Mouse (Mus musculus) liver, adult 2 months (tissue): ENCODE results near the gene Hoxa3. TPM values are rescaled to one million over a fixed set of nuclear protein-coding genes. Genes with fewer than 3 reads are reported as not detected.

Source experiments
- DNase-seq: peaks from one replicate; pipeline ENCODE4 v3.0.0-alpha.2; 2011; ENCODE audit warnings: low read depth, low spot score; ENCODE audit errors: extremely low read depth
- H3K27ac ChIP-seq: fragments of 200-500 bp; replicated peaks from 2 replicates; pipeline ENCODE4 v1.5.1; 2012; ENCODE audit warnings: low read depth, mild to moderate bottlenecking, control low read depth, inconsistent platforms, low read length; ENCODE audit not compliant: insufficient read depth
- H3K27me3 ChIP-seq: fragments of 200-500 bp; 2 replicates; pipeline ENCODE4 v1.6.1; 2012; ENCODE audit warnings: mild to moderate bottlenecking, moderate library complexity, low read length, inconsistent platforms; ENCODE audit not compliant: control insufficient read depth, insufficient read depth
- H3K36me3 ChIP-seq: fragments of 200-500 bp; 2 replicates; pipeline ENCODE4 v1.6.1; 2012; ENCODE audit warnings: low read length, inconsistent platforms; ENCODE audit not compliant: control insufficient read depth, insufficient read depth
- H3K4me1 ChIP-seq: fragments of 200-500 bp; 2 replicates; pipeline ENCODE4 v1.6.1; 2011; ENCODE audit warnings: low read length; ENCODE audit not compliant: control insufficient read depth, insufficient read depth
- H3K4me3 ChIP-seq: fragments of 200-500 bp; 2 replicates; pipeline ENCODE4 v1.5.1; 2011; ENCODE audit warnings: low read depth, mild to moderate bottlenecking, control low read depth, low read length, moderate library complexity; ENCODE audit not compliant: insufficient read depth
- H3K79me2 ChIP-seq: fragments of 200-500 bp; 2 replicates; pipeline ENCODE4 v1.6.1; 2012; ENCODE audit warnings: inconsistent platforms, mild to moderate bottlenecking, low read length, moderate library complexity; ENCODE audit not compliant: control insufficient read depth, insufficient read depth
- H3K9ac ChIP-seq: fragments of 200-500 bp; 2 replicates; pipeline ENCODE4 v1.6.1; 2012; ENCODE audit warnings: low read depth, mild to moderate bottlenecking, control low read depth, inconsistent platforms, low read length
- CTCF ChIP-seq: fragments of 200-500 bp; IDR thresholded peaks from 2 replicates; pipeline ENCODE4 v1.5.1; 2011; ENCODE audit warnings: low read depth, low read length, control low read depth
- POLR2A ChIP-seq: fragments of 200-500 bp; IDR thresholded peaks from 2 replicates; pipeline ENCODE4 v1.6.1; 2011; ENCODE audit warnings: low read length, control low read depth; ENCODE audit not compliant: insufficient read depth; ENCODE audit errors: extremely low read depth
- WGBS: fragments of 180-500 bp; shearing (Covaris S2); methylation state at CpG from one replicate; pipeline ENCODE4 v1.1.7; 2018; 5-methylcytosine and 5-hydroxymethylcytosine counted together
- polyA plus RNA-seq: library from polyadenylated mRNA; depleted of rRNA; stranded (reverse); fragments of >200 nt; gene quantifications from 2 replicates; pipeline ENCODE4 v1.2.3, GENCODE M21; 2012
- total RNA-seq: library from RNA; depleted of rRNA; stranded (reverse); fragments of >200 nt; gene quantifications from 2 replicates; pipeline ENCODE4 v1.2.3, GENCODE M21; 2014

The Hoxa3 gene
- total and polyA plus RNA-seq, 2 experiments: 0.09 to 0.20 TPM

DNA sequence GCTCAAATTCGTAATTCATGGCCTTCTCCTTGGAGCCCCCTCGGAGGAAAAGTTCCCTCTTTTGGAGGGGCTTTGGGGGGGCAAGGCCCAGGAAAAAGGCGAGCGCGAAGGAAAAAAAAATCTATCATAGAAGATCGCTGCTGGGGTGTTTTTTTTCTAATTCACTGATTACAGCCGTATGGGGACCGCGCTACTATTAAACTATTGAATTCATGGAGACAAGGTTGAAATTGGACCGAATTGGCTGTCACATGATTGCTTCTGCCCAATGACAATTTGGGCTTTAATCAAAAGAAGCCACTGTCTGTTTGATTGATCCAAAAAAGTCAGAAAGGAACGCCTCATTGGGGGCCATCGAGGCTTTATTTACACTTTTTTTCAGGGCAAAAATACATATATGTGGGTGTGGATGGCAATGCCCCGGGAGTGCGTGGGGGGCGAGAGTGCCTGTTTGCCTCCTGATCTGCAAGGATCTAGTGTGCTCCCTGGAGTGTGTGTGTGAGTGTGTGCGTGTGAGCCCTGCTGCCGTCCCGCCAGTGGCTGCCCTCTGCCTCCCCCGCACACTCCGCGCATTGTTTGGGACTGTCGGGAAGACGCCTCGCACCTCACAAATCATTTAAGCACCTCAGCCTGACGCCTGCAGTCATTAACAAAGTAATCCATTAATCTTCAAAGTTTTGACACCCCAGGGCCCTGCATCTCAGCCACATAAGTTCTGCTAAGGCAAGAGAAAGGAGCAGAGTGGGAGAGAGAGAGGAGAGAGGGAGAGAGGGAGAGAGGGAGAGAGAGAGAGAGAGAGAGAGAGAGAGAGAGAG, 48.3 kb downstream of the Hoxa3 start, which contains the start of gene Hoxa2:
Gene Hoxa2 (minus strand): TSS at position 206 of the 815 bp plus-strand sequence.
- no peak for DNase-seq
- no peaks in the 10 kb centered on the region for H3K36me3 ChIP-seq

DNA sequence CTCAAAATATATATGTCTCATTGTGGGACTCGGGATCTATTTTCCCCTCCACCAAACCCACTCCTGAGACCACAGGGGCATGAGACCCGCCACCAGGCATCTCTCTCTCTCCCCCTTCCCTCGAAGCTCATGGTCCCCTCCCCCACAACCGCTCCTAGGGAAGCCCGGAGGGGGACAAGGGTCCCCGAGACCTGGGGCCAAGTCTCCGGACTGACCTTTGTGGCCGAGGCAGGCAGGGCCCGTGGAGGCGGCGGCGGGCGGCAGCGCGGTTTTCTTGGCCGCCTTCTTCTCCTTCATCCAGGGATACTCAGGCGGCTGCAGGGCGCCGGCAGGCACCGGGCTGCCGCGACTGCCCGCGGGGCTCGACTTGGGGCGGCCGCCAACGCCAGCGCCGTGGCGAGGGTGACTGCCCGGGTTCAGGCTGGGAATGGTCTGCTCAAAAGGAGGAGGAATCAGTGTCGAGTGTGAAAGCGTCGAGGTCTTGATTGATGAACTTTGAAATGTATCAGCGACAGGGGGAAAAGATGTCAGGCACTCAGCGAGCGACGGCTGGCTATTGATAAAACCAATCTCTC, 49.0 kb downstream of the Hoxa3 start:
- WGBS: 4% methylated on average over 39 of the region's 39 CpGs
- Histone ChIP-seq H3K4me3 (peak overlapping the region; percentile 65), H3K36me3 (no peaks in the 10 kb centered on the region), H3K9ac (peak overlapping the region; percentile 75), H3K4me1 (no peaks in the 10 kb centered on the region; the same call in 1 of the 2 replicates), H3K27me3 (peaks cover 28% of the 10 kb centered on the region; the same call in 1 of the 2 replicates), H3K27ac (peak overlapping the region; percentile 60), H3K79me2 (no peaks in the 10 kb centered on the region)
- no peak for DNase-seq
- TF ChIP-seq CTCF (no peak), POLR2A (no peak)

More for the DNA sequence above, 48.3 kb downstream of the Hoxa3 start, which contains the start of gene Hoxa2:
- H3K27ac ChIP-seq: peak within 1 kb of the TSS; percentile 63
- 5% methylated on average over 25 of the region's 25 CpGs for WGBS
- H3K79me2 ChIP-seq: no peaks in the 10 kb centered on the region
- H3K9ac ChIP-seq: peak within 1 kb of the TSS; percentile 75
- no peak for TF ChIP-seq CTCF
- TF ChIP-seq POLR2A: no peak
- peaks cover 25% of the 10 kb centered on the region; the same call in 1 of the 2 replicates for H3K27me3 ChIP-seq
- H3K4me3 ChIP-seq: peak within 1 kb of the TSS; percentile 65
- no peaks in the 10 kb centered on the region; the same call in 1 of the 2 replicates for H3K4me1 ChIP-seq

DNA sequence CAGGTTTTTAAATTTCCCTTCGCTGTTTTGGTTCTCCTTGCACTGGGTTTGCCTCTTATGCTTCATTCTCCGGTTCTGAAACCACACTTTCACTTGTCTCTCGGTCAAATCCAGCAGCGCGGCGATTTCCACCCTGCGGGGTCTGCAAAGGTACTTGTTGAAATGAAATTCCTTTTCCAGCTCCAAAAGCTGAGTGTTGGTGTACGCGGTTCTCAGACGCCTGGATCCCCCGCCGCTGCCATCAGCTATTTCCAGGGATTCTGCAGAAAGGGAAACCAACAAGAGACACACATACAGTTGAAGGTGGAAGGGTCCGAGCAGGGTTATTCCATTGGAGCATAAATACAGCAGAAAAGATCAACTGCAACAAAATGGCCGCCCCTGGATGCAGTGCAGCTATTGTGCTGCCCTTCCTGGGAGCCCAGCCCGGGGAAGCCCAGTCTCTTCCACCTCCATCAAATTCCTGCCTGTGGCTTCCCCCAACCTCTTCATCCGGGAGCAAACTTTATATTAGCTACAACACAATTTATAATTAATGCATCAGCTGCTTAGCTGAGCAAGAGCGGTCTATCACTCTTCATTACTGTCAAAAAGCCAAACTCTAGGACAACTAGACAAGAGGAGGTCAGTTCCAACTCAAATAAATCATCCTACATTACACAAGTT, 49.6 kb downstream of the Hoxa3 start:
- H3K9ac ChIP-seq: peak overlapping the region; percentile 17; the same call in 1 of the 2 replicates
- peak overlapping the region; percentile 65; the same call in 1 of the 2 replicates for H3K4me3 ChIP-seq
- no peaks in the 10 kb centered on the region; the same call in 1 of the 2 replicates for H3K4me1 ChIP-seq
- peak overlapping the region; percentile 63 for H3K27ac ChIP-seq
- peaks cover 25% of the 10 kb centered on the region; the same call in 1 of the 2 replicates for H3K27me3 ChIP-seq
- no peak for TF ChIP-seq POLR2A
- no peak for TF ChIP-seq CTCF
- WGBS: 7% methylated on average over 17 of the region's 17 CpGs
- no peaks in the 10 kb centered on the region for H3K36me3 ChIP-seq
- DNase-seq: no peak
- no peaks in the 10 kb centered on the region for H3K79me2 ChIP-seq

DNA sequence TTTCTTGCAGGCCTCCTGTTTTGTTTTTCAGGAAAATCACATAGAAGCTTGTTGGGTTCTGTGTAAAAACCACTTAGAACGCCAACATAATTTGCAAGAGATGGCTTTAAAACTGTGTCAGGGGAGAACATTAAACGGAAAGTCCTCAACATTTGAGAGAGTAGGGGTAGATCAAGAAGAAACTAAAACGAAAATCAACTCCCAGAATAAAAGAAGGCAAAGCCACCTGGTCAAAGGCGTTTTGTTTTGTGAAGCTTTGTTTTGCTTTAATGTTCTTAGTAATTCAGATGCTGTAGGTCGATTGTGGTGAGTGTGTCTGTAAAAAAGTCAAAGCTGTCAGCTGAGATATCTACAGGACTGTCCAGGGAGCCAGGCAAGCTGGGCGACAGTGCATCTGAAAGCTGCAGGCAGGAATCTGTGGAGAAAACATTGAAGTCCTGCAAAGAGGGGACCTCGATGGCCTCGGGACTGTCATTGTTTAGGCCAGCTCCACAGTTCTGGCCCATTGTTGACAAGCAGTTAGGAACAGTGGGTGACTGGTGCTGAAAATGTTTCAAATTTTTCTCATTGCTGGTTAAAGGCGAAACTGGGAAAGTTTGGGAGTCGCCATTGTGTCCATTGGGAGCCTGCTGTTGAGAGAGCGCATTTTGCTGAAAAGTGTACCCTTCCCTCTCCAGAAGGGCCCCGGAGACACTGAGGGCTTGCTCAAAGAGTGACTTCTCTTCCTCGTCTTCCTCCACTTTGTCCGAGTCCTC, 50.3 kb downstream of the Hoxa3 start:
- Histone ChIP-seq H3K4me1 (no peaks in the 10 kb centered on the region; the same call in 1 of the 2 replicates), H3K9ac (peak overlapping the region; percentile 44), H3K4me3 (no peak overlapping the region), H3K36me3 (no peaks in the 10 kb centered on the region), H3K27me3 (peaks cover 29% of the 10 kb centered on the region; the same call in 1 of the 2 replicates), H3K27ac (peak overlapping the region; percentile 63), H3K79me2 (no peaks in the 10 kb centered on the region)
- 8% methylated on average over 14 of the region's 14 CpGs for WGBS
- DNase-seq: no peak
- TF ChIP-seq POLR2A (no peak), CTCF (no peak)

DNA sequence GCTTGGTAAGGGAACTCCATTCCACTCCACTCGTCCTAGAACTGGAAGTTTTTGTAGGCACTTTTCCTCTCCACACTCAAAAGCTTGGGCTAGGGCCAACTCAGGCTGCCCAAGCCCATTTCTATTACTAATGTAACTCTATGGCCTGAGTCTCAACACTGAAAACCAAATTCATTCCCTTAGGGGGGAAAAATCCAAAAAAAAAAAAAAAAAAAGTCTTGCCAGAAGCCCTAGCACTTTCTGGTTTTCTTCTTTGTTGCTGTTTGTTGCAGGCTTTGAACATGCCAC, 51.1 kb downstream of the Hoxa3 start:
- peaks cover 26% of the 10 kb centered on the region; the same call in 1 of the 2 replicates for H3K27me3 ChIP-seq
- H3K4me3 ChIP-seq: no peak overlapping the region

More for the DNA sequence above, 51.1 kb downstream of the Hoxa3 start:
- TF ChIP-seq POLR2A: no peak
- 16% methylated on average over 1 of the region's 1 CpGs for WGBS
- no peak for DNase-seq
- Histone ChIP-seq H3K36me3 (no peaks in the 10 kb centered on the region), H3K79me2 (no peaks in the 10 kb centered on the region), H3K9ac (no peak overlapping the region), H3K4me1 (no peaks in the 10 kb centered on the region), H3K27ac (no peak overlapping the region)
